Mouse (Mus musculus) embryonic facial prominence, embryonic 12.5 days (tissue): ENCODE measurements around the gene Svop. TPM values are rescaled to one million over a fixed set of nuclear protein-coding genes. Genes with fewer than 3 reads are reported as not detected.
A peak's percentile ranks its signal among the peaks of the same experiment; 100 is the strongest.

Source experiments
- ATAC-seq: fragments of 200-750 bp; cut with Nextera tagmentation; 2 replicates; pipeline ENCODE4 v1.8.0; 2017; ENCODE audit not compliant: insufficient number of reproducible peaks, insufficient read depth, low FRiP score, low TSS enrichment
- H3K27ac ChIP-seq: fragments of 300-500 bp; sonication (generic); 2 replicates; pipeline ENCODE4 v1.5.1; 2016; ENCODE audit warnings: mild to moderate bottlenecking
- H3K27me3 ChIP-seq: fragments of 300-500 bp; sonication (generic); 2 replicates; pipeline ENCODE4 v1.6.1; 2016; ENCODE audit warnings: mild to moderate bottlenecking, moderate library complexity
- H3K36me3 ChIP-seq: fragments of 300-500 bp; sonication (generic); 2 replicates; pipeline ENCODE4 v1.6.1; 2016; ENCODE audit warnings: mild to moderate bottlenecking
- H3K4me1 ChIP-seq: fragments of 300-500 bp; sonication (generic); 2 replicates; pipeline ENCODE4 v1.6.1; 2016
- H3K4me2 ChIP-seq: fragments of 300-500 bp; sonication (generic); replicated peaks from 2 replicates; pipeline ENCODE4 v1.6.1; 2016; ENCODE audit warnings: mild to moderate bottlenecking, moderate library complexity
- H3K4me3 ChIP-seq: fragments of 300-500 bp; sonication (generic); 2 replicates; pipeline ENCODE4 v1.5.1; 2016; ENCODE audit warnings: mild to moderate bottlenecking
- H3K9ac ChIP-seq: fragments of 300-500 bp; sonication (generic); 2 replicates; pipeline ENCODE4 v1.6.1; 2016; ENCODE audit warnings: mild to moderate bottlenecking, moderate library complexity
- H3K9me3 ChIP-seq: fragments of 300-500 bp; sonication (generic); 2 replicates; pipeline ENCODE4 v1.6.1; 2016; ENCODE audit warnings: mild to moderate bottlenecking, moderate library complexity
- WGBS: fragments of 180-500 bp; shearing (Covaris S2); methylation state at CpG from one replicate; pipeline ENCODE4 v1.1.7; 2016; 5-methylcytosine and 5-hydroxymethylcytosine counted together
- polyA plus RNA-seq: library from polyadenylated mRNA; unstranded; fragments of >200 nt; fragmentation: Nextera tagmentation; extraction: Ambion mirVana; gene quantifications from 2 replicates; pipeline ENCODE4 v1.2.1, GENCODE M21; 2016

The Svop gene
- polyA plus RNA-seq, 1 experiment from 2014 or later = 3.3 TPM

- Histone ChIP-seq H3K4me2 (peak overlapping the region; percentile 99), H3K36me3 (peaks cover 20% of the 10 kb centered on the region), H3K4me1 (peaks cover 15% of the 10 kb centered on the region), H3K9ac (peak overlapping the region; percentile 95), H3K27ac (peak overlapping the region; percentile 63; the same call in 1 of the 2 replicates), H3K4me3 (peak overlapping the region; percentile 96), H3K27me3 (no peaks in the 10 kb centered on the region), H3K9me3 (no peaks in the 10 kb centered on the region)
- 3% methylated on average over 43 of the region's 64 CpGs for WGBS
- no peak for ATAC-seq
Observed at GRCm38 (mm10) chr5:114100390-114101099, 9.2 kb upstream of the Svop start.

- H3K36me3 ChIP-seq = peaks cover 16% of the 10 kb centered on the region
- WGBS = 8% methylated on average over 37 of the region's 37 CpGs
- H3K9ac ChIP-seq = peak overlapping the region; percentile 95
- no peaks in the 10 kb centered on the region for H3K9me3 ChIP-seq
- H3K27ac ChIP-seq = peak overlapping the region; percentile 63
- peak overlapping the region; percentile 99 for H3K4me2 ChIP-seq
- peak overlapping the region; percentile 96 for H3K4me3 ChIP-seq
- peak; percentile 86 for ATAC-seq
- H3K27me3 ChIP-seq = no peaks in the 10 kb centered on the region
- peaks cover 15% of the 10 kb centered on the region for H3K4me1 ChIP-seq
Observed at GRCm38 (mm10) chr5:114099709-114100389, 8.5 kb upstream of the Svop start.

- ATAC-seq = no peak
Observed at GRCm38 (mm10) chr5:114090421-114091013, 853 bp downstream of the Svop start.

GRCm38 (mm10) chr5:114087875-114088480, 3.4 kb downstream of the Svop start:
- H3K4me1 ChIP-seq = peaks cover 4% of the 10 kb centered on the region; the same call in 1 of the 2 replicates
- no peak for ATAC-seq
- 0 out of 2 replicates have a peak, but pooled peaks cover 3% of the 10 kb centered on the region for H3K27me3 ChIP-seq
- H3K36me3 ChIP-seq = no peaks in the 10 kb centered on the region
- H3K4me3 ChIP-seq = no peak overlapping the region
- WGBS = 67% methylated on average over 12 of the region's 12 CpGs
- no peaks in the 10 kb centered on the region for H3K9me3 ChIP-seq
- no peak overlapping the region for H3K9ac ChIP-seq
- no peak overlapping the region for H3K27ac ChIP-seq
- no peak overlapping the region for H3K4me2 ChIP-seq

More at GRCm38 (mm10) chr5:114090421-114091013, 853 bp downstream of the Svop start:
- WGBS = 20% methylated on average over 7 of the region's 7 CpGs
- Histone ChIP-seq H3K27ac (no peak overlapping the region), H3K4me3 (peak overlapping the region; percentile 30), H3K27me3 (0 out of 2 replicates have a peak, but pooled peaks cover 3% of the 10 kb centered on the region), H3K9me3 (no peaks in the 10 kb centered on the region), H3K4me1 (peaks cover 4% of the 10 kb centered on the region; the same call in 1 of the 2 replicates), H3K4me2 (peak overlapping the region; percentile 57), H3K9ac (no peak overlapping the region), H3K36me3 (no peaks in the 10 kb centered on the region)

- 81% methylated on average over 14 of the region's 14 CpGs for WGBS
- no peak overlapping the region for H3K4me2 ChIP-seq
- H3K9ac ChIP-seq = no peak overlapping the region
- H3K36me3 ChIP-seq = no peaks in the 10 kb centered on the region
- no peaks in the 10 kb centered on the region for H3K9me3 ChIP-seq
- no peaks in the 10 kb centered on the region for H3K27me3 ChIP-seq
- no peaks in the 10 kb centered on the region for H3K4me1 ChIP-seq
- H3K4me3 ChIP-seq = no peak overlapping the region
- H3K27ac ChIP-seq = no peak overlapping the region
- ATAC-seq = no peak
Observed at GRCm38 (mm10) chr5:114085501-114085900, 5.9 kb downstream of the Svop start.

GRCm38 (mm10) chr5:114077009-114077408, 14.4 kb downstream of the Svop start:
- Histone ChIP-seq H3K36me3 (no peaks in the 10 kb centered on the region), H3K4me1 (no peaks in the 10 kb centered on the region), H3K27ac (no peak overlapping the region), H3K27me3 (no peaks in the 10 kb centered on the region), H3K9me3 (no peaks in the 10 kb centered on the region), H3K4me2 (no peak overlapping the region), H3K4me3 (no peak overlapping the region), H3K9ac (no peak overlapping the region)
- ATAC-seq = no peak
- 73% methylated on average over 8 of the region's 8 CpGs for WGBS

GRCm38 (mm10) chr5:114072262-114072661, 19.1 kb downstream of the Svop start:
- H3K36me3 ChIP-seq = no peaks in the 10 kb centered on the region
- no peak overlapping the region for H3K4me3 ChIP-seq
- ATAC-seq = no peak
- H3K27me3 ChIP-seq = no peaks in the 10 kb centered on the region
- no peak overlapping the region for H3K4me2 ChIP-seq
- no peaks in the 10 kb centered on the region for H3K4me1 ChIP-seq
- H3K9ac ChIP-seq = no peak overlapping the region
- WGBS = 53% methylated on average over 2 of the region's 2 CpGs
- no peaks in the 10 kb centered on the region for H3K9me3 ChIP-seq
- no peak overlapping the region for H3K27ac ChIP-seq

GRCm38 (mm10) chr5:114070858-114071257, 20.5 kb downstream of the Svop start:
- H3K4me1 ChIP-seq = no peaks in the 10 kb centered on the region
- no peaks in the 10 kb centered on the region for H3K36me3 ChIP-seq
- no peaks in the 10 kb centered on the region for H3K27me3 ChIP-seq
- H3K4me3 ChIP-seq = no peak overlapping the region
- no peak overlapping the region for H3K27ac ChIP-seq
- H3K4me2 ChIP-seq = no peak overlapping the region
- WGBS = 90% methylated on average over 4 of the region's 4 CpGs
- H3K9ac ChIP-seq = no peak overlapping the region
- no peaks in the 10 kb centered on the region for H3K9me3 ChIP-seq
- ATAC-seq = no peak

- Histone ChIP-seq H3K4me2 (no peak overlapping the region), H3K36me3 (no peaks in the 10 kb centered on the region), H3K4me3 (no peak overlapping the region), H3K27me3 (no peaks in the 10 kb centered on the region), H3K4me1 (no peaks in the 10 kb centered on the region), H3K27ac (no peak overlapping the region), H3K9ac (no peak overlapping the region), H3K9me3 (no peaks in the 10 kb centered on the region)
- WGBS = 75% methylated on average over 9 of the region's 9 CpGs
- ATAC-seq = no peak
Observed at GRCm38 (mm10) chr5:114067982-114068381, 23.4 kb downstream of the Svop start.

- ATAC-seq = no peak
- H3K4me2 ChIP-seq = no peak overlapping the region
- no peak overlapping the region for H3K4me3 ChIP-seq
- H3K27me3 ChIP-seq = no peaks in the 10 kb centered on the region
- 85% methylated on average over 9 of the region's 9 CpGs for WGBS
- H3K9ac ChIP-seq = no peak overlapping the region
- no peaks in the 10 kb centered on the region for H3K4me1 ChIP-seq
- no peaks in the 10 kb centered on the region for H3K36me3 ChIP-seq
- H3K9me3 ChIP-seq = no peaks in the 10 kb centered on the region
- no peak overlapping the region for H3K27ac ChIP-seq
Observed at GRCm38 (mm10) chr5:114067543-114067942, 23.8 kb downstream of the Svop start.

GRCm38 (mm10) chr5:114066601-114067000, 24.8 kb downstream of the Svop start:
- Histone ChIP-seq H3K9me3 (no peaks in the 10 kb centered on the region), H3K4me1 (no peaks in the 10 kb centered on the region)
- WGBS = 31% methylated on average over 6 of the region's 6 CpGs

More at GRCm38 (mm10) chr5:114066601-114067000, 24.8 kb downstream of the Svop start:
- Histone ChIP-seq H3K9ac (no peak overlapping the region), H3K36me3 (no peaks in the 10 kb centered on the region), H3K4me3 (no peak overlapping the region), H3K27ac (no peak overlapping the region), H3K27me3 (no peaks in the 10 kb centered on the region), H3K4me2 (no peak overlapping the region)
- no peak for ATAC-seq
